Mouse (Mus musculus) thymus, postnatal 36 days (tissue): ENCODE data around the gene Rad50.

Experiments used
- DNase-seq, 2 experiments: peaks; one replicate each; pipeline ENCODE4 v3.0.0; 2022; ENCODE audit warnings: mixed read lengths in 2 of 2

The Rad50 gene

DNA sequence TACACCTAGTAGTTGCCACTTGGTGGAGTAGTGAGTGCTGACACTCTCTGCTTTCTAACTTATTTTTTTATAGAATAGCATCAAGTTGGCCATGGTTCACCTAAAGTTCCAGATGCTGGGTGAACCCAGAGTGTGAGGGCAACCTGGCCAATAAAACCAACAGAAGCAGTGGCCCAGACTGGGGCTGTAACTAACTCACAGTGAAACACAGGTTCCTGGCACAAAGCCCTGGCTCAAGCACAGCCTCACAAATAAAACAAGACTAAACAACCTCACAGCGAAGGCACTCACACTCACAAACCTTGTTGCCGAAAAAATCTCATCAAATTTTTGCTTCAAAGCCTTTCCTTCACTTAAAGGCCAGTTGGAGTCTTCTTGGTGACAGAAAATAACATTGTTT lies 8.6 kb downstream of the Rad50 start:
- DNase-seq, result no peak

DNA sequence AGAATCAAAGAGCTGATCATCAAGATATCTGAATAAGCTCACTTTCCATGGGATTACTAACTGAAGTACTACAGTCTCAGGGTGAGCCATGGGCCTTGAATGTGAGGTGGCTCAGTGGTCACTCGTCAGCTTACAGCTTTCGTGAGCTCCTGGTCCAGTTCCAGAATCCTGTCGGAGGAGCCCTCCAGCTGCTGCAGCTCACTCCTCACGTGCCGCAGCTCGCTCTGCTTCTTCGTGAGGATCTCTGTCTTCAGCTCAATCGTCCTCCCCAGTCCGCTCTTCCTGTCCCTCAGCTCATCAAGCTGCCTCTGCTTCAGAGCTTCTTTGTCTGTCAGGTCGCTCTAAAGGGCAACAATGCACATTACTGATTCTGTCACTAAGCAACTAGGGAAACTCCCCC lies 15.1 kb downstream of the Rad50 start:
- no peak for DNase-seq

DNA sequence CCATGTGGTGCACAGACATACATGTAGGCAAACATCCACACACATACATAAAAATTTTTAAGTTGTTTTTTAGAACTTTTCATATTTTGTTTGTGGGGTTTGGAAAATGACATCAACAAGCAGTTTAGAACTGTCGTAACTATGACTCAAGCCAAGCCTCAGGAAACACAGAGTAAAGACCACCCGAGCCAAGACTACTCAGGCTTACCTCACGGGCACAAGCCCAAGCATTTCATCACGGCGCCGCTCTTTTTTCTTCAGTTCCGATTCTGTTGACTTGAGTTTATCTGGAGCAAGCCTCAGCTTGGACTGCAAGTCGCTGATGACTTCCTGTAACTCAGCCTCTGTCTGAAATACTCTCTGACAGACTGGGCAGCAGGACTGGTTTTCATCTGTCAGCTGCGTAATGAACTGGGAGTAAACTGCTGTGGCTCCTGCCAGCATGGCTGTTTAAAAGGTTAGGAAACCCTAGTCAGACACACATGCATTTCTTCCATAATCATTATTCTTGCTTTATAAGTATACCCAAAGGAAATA lies 24.1 kb downstream of the Rad50 start:
- no peak for DNase-seq

DNA sequence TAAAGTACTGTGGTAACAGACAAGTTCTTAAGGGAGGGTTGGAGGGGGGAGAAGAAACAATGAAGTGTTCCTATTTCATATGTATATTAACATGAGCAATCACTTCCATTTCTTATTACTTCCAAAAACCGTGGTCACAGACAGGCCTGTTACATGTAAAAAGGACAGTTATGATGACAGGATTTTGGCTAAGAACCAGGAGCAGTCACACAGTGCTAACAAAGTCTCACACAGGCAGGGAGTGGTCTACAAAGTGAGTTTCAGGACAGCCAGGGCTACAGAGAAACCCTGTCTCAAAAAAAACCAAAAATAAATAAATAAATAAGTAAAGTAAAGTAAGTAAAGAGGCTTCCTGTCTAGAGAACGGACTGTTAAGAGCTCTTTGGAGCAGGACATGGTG lies 24.9 kb downstream of the Rad50 start:
- DNase-seq, result no peak

DNA sequence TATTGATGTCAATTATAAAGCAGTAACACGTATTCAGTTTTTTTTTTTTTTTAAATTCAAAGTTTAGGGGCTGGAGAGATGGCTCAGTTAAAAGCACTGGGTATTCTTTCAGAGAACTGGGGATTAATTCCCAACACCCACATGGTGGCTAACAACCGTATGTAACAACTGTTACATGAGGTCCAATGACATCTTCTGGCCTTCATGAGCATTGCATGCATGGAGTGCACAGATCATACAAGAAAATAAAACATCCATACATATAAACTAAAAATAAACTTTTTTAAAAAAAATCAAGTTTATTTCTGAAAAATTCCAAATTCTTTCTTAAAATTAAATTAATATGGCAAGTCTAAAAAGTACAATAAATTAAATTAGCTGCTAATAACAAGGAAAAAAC lies 25.4 kb downstream of the Rad50 start:
- DNase-seq, result no peak

DNA sequence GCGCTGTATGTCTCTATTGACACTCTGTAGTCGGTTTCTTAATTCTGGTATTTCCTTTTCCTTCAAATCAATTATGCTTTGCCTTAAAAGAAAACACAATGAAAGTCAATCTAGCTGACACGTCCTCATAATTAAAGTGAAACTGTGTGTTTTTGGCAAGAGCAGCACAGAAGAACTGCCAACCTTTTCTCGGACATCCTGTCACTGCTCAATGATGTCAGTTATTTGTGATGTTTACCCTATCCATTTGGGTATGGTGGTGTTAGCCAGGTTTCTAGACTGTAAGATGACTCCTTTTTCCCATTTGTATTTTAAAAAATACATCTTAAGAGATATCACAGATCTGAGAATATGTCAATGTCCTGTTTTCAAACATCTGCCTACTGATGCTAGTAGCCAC lies 27.0 kb downstream of the Rad50 start:
- no peak for DNase-seq

DNA sequence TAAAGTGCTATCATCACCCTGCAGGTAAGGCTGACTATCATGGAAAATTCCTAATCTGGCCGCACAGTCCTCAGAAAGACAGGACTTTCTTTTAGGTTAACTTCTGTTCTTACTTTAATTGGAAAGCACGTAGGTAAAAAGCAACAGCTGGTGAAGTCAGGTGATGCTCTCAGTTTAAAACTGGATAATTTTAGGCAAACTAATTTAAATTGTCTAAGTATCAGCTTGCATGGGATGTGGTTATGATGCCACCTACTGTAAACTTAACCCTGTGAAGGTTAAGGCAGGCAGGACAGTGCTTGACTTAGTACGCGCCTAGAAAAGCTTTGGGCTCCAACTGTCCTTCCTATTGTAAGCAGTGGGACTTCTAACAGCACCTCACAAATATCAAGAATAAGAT lies 35.7 kb downstream of the Rad50 start:
- no peak for DNase-seq

DNA sequence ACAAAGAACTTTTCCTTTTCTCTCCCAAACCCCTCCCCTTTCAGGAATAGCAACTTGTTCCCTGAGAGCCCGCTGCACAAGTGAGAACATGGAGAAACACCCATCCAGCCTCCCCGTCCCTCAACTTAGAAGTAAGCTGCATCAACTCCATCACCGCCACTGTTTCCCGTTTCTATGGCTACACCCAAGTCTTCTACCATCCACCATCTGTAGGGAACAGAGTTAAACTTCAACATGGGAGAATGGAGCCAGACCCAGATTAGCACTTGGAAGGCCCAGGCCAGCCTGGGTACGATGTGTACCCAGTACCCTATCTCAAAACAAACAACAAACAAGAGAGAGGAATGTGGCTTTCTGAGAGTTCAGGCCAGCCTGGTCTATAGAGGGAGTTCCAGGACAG lies 43.0 kb downstream of the Rad50 start:
- no peak for DNase-seq

DNA sequence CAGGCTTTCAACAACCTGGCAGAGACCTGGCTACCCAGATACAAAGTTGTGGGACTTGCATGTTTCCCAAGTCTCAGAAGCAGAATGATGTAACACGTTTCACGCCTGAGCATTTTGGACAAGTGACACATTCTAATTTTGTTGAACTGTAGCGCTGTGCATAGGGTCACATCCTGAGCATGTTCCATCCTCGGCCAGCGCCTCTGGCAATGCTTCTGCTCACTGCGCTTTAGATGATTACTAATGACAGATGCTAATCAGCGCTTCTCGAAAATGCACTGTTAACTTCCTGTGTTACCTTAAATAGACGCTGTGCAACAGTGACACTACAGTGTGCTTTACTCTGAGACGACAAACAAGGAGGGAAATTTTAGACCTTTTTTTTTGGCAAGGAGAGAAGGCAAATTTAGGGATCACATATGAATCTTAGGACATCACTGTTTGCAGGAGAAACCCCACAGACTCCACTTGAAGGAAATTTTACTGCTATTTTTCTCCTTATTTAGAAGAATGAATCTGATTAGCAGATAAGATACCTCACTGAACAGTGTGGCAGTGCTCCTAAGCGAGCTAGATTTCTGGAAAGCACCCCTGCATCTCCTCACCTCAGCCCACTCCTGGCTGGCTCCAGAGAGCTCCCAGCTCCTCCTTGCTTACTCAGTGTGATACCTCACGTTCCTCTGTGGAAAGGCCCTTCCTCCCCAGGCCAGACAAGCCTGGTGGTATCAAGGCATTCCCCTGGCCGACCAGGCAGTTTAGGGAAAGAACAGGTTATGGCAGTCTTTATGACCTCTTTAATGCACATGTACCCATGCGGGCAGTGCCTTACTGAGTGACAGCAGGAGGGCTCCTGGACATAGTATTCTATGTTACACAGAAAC lies 44.1 kb downstream of the Rad50 start:
- no peak for DNase-seq

DNA sequence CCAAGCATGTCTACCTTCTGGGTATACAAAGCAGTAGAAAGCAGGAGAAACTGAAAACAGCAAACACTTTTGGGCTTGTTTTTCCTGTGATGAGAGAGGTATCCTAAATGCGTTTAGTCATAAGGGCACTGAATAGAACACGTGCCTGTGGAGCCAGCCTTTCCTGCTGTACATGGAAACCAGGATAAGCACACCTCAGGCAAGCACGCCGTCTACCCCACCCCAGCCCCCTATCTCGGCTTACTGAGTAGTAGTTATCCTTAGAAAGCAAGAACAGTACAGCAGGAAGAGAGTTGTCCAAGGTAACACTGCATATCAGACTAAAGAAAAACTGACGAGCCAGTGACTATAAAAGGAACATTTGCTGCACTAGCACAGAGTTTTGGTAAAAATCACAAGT lies 49.3 kb downstream of the Rad50 start:
- no peak for DNase-seq

DNA sequence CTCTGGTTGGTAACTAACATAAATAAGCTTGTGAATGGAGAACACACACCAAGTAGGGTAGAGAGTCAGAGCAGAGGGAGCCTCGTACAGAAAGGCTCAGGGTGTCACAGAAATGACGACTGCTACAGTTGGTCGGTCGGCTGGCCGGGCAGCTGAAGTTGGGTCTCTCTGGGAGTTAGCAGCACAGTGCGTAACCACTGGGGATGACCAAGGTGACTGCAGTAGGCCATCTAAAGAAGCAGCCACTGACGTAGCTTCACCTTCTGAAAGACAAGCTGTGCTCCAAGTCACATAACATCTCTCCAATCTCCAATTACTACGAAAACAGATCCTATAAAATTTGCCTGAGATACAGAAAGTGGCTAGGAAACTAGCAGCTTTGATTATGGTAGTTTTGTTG lies 49.7 kb downstream of the Rad50 start:
- DNase-seq, result no peak

DNA sequence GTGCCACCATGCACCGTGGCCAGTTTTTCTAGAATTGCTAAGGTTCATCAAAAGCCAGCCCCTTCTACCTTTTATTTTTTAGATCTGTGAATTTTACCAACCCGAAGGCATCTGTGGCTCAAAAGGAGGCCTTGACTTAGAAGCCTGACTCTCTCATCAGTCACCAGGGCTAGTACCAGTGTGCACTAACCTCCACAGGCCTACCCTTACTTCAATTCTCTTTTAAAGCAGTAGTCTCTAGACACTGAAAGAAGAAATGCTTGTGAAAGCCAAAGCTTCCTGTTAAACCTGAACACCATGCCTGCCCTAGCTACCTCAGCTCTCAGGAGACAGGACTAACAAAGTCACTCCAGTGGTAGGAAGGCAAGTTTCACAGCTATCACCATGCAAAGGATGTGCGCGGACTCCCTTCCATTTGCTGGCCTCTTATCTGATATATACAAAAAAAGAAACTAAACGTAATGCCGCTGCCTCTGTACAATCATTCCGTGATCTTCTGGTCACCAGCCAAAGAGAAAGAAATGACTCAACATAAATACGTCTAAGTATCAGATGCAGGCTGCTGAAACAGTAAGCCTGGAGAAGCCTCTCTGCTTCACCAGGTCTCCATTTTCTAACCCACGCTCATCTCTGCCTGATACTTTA lies 50.4 kb downstream of the Rad50 start:
- DNase-seq, result no peak

DNA sequence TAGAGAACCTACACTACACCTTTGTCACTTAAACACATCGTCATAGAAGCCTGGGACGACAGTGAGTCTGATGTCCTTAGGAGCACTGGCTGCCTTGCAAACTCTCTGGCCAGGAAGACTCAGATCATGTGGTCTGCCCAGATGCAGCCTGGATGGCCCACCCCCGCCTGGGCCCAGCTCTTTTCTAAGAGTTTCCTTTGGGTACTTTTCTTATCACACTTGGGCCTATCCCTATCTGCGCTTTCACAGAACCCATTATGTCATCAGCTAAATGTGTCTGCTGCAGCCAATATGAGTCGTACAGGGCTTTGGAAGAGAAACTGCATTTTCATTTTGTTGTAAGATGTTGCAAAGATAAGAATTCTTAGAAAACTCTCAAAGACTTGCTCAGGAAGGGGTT lies 52.1 kb downstream of the Rad50 start:
- no peak for DNase-seq

DNA sequence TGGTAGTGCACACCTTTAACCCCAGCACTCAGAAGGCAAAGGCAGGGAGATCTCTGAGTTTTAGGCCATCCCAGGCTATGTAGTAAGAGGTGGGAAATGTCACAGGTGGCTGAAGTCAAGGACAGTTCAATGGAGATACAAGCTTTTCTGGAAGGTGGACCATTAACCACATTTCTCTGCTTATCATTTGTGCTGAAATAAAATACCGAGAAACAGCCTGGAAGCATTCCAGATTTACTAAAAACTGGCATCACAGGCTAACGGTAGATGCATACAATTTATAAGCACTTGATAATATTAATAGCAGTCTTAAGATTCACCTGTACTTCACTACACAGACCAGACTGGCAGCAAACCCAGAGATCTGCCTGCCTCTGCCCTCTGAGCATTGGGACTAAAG lies 54.7 kb downstream of the Rad50 start:
- no peak for DNase-seq

DNA sequence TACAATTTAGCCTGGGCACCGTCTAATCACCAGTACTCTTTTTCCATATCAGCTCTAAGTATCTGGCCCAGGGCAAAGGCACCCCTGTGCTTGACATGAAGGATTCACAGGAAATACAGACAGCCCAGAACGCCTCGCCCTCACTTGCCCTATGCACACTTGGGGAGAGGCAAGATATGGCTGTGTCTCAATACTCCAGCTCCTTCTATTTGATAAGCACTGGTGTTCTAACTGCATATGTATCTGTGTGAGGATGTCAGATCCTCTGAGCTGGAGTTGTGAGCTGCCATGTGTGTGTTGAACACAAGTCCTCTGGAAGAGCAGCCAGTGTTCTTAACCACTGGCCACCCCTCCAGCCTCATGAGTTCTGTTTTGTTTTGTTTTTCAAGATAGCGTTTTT lies 55.7 kb downstream of the Rad50 start:
- DNase-seq, result no peak

DNA sequence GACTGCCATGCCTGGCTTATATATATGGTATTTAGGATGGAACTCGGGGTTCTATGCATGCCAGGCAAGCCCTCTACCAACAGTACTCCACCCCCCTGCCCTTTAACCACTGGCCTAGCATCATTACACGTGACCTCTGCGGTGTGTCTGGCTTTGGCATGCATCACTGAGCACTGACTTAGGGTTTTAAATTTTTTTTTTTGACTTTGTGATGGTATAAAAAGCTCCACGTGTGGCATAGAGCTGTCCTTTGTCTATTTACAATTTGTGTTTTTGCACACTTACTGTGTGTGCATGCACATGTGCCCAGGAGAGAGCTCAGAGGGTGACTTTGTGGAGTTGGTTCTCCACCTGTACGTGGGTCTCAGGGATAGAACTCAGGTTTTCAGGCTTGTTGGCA lies 63.1 kb downstream of the Rad50 start:
- no peak for DNase-seq

DNA sequence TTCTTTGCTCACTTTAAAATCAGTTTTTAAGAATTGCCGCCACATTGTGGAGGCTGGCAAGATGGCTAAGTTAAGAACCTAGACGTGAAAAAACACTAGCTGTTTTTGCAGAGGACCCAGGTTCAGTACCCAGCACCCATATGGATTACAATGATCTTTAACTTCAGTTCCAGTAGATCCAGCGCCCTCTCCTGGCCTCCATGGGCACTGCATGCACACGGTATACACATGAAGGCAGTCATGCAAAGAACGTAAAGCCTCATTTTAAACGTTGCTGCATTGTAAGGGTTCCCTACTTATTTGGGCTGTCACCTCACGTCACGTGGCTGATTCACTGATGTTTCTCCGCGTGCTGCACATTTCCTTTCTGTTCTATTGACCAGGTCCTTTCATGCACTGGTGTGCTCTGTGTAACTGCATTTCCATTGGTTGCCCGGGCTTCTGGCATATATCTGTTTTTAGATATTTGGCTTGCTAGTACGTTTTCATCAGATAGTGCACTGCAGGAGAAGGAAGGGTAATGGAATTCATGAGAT lies 64.3 kb downstream of the Rad50 start:
- DNase-seq, result no peak

DNA sequence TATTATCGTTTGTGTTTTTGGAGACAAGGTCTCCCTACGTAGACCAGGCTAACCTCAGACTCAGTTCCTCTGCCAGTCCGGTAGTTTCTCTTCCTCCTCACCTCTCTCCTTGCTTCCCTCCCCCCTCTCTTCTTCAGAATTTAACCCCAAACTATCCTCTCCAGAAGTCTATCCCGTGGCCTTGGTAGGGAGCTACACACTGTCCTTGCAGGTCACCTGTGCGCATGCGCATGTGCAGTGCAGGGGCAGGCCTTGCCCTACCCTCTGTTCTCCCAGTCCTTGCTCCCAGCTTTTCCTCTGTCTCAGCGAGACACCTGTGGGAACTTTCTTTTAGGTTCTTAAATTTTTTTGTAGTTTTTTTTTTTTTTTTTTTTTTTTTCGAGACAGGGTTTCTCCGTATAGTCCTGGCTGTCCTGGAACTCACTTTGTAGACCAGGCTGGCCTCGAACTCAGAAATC lies 69.3 kb downstream of the Rad50 start:
- DNase-seq, result no peak

DNA sequence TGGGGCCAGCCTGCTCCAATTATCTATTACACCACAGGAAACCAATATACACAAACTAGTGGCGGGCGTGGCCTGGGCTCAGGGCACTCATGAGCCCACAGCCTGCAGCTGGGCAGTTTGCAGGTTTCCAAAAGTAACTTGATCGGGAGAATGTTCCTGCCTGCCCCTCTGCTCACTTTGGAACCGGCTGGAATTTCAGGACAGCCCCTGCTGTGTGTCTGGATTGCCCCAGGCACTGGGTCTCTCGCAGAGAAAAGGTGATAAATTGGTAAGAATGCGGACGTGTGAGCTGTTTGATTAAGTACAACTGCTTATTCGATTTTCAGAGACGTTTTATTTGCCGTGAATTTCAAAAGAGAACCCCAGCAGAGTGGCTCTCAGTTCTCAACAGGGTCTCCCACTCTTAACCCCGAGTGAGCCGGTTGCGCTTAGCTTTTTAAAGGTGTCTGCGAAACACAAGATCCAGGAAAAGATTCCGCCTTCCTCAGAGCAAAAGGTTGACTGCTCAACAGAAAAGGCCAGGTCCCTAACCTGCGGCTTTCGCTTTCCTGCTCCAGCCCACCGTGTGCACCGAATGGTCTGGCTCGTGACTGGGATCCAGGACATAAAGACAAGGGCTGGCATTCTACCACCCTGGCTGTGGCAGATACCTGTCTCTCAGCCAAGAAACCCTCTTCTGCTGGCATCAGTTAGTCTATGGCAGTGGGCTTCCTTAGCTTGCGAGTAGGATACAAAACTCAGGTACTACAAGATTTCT lies 69.9 kb downstream of the Rad50 start:
- DNase-seq, result no peak

DNA sequence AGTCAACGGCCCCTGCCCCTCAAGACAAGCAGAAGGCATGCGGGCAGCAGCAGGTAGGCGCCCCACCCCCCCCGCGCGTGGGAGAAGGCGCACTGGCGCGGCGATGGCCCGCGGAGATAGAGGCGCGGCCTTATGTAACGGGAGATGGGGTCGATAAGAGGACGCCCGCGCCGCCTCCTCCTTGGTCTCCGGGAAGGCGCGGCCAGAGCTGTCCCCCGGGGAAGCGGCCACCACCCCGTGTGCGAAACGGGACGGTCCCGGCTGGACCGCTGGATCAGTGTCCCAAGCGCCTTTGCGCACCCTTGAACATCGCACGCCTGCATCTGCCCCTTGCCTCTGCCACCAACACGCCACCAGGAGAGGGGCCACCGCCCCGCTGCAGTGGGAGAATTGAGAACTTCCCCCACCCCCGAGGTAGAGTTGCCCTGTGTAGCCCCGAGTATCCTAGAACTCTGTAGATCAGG lies 70.9 kb downstream of the Rad50 start:
- DNase-seq, result peak; percentile 15 to 18

DNA sequence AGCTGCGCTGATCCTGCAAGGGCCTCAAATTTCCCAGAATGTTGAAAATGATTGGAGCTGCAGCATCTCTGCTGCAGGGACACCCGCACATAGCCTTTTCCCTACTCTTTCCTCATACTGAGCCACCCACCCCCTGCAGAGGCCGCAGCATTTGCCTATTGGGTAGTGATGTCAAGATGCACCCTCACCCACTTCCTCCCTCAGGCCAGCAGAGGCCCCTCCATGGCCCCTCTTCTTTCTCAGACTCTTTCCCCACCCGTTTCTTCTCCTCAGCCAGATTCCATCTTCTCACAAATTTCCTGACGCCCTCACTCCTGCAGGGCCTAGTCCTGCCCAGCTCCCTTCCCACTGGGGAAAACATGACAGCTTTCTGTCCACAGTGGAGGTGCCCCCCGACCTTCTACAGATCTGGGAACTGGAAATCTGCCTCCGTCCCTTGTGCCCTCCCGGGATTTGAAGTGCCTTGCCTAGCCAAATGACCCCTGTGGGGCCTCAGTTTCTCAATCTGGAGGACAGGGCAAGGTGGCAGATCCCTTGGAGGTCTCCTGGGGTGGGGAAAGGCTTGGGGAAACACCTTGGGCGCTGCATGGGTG lies 71.4 kb downstream of the Rad50 start:
- no peak for DNase-seq

DNA sequence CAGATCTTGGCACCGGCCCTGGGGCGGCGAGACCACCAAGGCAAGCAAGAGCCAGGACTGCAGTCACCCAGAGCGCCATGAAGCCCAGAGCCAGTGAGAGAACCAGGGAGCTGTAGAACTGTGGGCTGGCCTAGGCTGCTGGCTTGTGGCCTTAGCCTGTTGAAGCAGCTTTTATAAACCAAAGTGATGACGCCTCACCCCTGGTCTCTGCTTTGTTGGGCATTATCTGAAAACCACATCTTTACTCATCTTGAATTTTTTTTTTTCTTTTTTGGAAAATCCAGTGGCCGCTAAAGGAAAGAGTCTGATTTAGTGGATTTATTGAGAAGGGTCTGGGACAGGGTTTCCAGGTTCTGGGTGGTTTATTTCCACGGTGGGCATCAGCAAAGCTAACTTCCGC lies 72.6 kb downstream of the Rad50 start, which contains the start of gene Il13:
Gene Il13, minus strand, starts transcription at position 147 of the 400 bp plus-strand sequence.
- no peak for DNase-seq

DNA sequence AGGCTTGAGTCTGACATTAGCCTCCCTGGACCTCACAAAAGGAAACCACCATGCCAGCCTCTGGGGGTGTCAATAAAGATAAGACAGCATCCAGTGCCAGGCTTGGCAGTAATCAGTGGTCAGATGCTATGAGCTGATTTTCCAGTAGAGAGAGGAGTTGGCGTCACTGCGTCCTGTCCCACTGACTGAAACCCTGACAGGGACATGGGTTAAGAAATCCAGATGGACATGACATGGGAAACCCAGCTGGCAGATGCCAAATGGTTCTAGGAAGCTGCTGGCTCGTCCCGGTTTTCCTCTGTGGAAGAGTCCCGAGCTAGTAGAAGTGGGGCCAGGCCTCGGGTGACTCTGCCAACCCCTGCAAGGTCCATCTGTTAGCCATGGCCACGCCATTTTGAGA lies 73.5 kb downstream of the Rad50 start:
- no peak for DNase-seq
